Mouse (Mus musculus): Measurements from ENCODE around the gene Fndc3b.
"Not testable (repeated sequence)": the region's sequence is repeated elsewhere in the genome, so short reads cannot be mapped to it uniquely, and the experiment has no call there.

Gene Fndc3b

DNA sequence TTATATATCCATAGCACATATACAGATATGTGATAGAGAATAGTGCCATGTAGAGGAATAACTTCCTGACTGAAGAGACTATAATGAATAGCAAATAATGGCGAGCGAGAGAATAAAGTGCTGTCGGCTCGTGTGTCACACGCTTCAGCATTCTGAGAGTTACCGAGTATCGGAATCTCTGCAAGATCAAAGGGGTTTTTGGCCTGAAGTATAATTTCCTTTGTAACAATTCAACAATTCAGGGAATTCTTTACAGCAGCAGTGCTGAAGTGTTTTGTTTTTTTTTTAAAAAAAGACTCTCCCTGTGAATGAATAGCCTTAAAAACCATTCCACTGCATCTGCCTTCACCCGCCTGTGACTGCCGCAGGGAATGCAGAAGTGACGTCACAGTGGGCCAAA lies 294.3 kb downstream of the Fndc3b start:
- DNase-seq (ENCODE audit: low spot score in 2 of 2), result no peak

DNA sequence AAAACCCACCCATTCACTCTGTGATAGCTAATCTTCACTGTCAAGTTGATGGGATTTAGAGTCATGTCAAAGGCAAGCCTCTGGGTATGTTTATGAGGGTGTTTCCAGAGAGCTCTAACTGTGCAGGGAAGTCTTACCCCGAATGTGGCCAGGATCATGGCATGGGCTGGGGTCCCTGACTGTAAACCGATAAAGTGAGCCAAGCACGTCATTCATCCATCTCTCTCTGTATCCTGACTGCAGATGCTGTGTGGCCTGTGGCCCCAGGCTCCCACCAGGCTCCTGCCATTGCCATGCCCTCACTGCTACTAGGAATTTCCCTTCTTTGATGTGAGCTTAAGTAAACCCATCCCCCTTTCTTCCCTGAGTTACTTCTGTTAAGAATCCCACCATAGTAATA lies 297.5 kb downstream of the Fndc3b start:
- no peak for DNase-seq (ENCODE audit: low spot score in 2 of 2)

DNA sequence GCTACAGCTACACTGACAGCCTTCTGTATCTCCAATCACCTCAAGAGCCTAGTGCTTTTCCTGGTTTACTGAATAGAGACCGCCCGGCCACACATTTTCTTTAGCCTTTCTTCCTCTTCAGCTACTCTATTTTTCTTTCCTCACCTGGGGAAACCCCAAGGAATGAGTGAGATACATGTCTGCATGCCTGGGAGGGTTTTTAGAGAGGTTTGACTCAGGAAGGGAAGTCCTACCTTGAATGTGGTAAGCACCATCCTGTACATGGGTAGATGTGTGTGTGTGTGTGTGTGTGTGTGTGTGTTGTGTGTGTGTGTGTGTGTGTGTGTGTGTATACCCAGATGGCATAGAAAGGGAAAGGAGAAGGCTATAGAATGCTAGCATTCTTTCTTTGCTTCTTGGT lies 299.8 kb downstream of the Fndc3b start:
- no peak for DNase-seq (ENCODE audit: low spot score in 2 of 2)

DNA sequence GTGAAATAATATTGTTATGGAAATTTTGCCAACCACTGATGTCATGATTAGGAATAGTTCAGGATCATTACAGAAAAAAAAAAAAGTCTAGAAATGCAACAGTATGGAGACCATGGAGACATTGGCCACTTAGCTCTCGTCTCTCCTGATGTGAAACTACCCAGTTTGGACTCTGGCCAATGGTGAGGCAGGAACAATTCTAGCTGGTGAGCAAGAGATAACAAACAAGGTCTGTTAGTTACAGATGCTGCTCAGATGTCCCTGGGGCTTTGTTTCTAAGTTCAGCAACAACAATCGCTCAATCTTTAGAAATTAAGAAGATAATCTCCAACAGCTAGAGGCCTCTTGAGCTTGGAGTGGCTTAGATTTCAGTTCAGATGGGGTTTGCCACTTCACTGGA lies 302.5 kb downstream of the Fndc3b start:
- DNase-seq (ENCODE audit: low spot score in 2 of 2), result no peak

DNA sequence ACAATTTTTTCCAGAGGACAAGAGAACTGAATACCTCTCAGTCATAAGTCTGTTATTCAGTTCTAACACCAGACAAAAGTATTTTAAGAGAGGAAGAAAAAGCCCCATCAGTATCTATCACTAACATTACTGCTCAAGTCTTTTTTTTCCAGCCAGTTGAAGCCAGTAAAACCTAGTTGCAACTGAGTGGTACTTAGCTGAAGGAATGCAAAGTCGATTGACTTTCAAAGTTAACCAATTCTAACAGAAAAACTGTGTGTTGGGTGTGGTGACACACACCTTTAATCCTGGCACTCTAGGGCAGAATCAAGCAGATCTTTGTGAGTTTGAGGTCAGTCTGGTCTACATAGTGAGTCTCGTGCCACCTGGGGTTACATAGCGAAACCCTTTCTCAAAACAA lies 304.7 kb downstream of the Fndc3b start:
- DNase-seq (ENCODE audit: low spot score in 2 of 2), result no peak

DNA sequence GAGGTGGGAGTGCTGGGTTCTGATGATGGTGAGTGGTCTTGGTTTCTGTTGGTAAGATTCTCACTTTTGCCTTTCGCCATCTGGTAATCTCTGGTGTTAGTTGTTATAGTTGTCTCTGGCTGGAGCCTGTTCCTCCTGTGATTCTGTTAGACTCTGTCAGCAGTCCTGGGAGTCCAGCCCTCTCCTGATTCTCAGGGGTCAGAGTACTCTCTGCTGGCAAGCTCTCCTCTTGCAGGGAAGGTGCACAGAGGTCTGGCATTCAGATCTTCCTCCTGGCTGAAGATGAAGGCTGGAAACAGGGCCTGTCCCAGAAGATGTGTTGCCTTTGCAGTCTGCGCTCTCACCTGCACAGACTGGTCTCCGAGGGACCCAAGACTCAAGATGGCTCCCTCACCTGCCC lies 310.1 kb downstream of the Fndc3b start:
- DNase-seq (ENCODE audit: low spot score in 2 of 2), result not testable (repeated sequence)

DNA sequence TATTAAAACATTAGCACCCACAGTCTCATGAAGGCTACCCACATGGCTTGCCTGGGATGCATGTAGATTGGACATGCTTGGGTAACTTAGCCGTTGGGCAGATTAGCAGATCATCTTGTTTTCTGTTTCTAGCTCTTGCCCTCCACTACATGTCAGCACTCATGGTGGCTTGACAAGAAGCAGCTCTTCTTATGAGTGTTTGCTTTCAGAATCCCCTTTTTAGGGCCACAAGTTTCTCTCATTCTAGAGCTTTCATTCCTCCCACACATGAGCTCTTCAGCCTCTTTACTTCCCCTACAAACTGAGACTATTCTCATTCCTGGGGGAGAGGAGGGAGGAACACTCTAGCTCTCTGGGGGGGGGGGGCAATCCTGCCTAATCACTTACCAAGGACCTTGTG lies 321.2 kb downstream of the Fndc3b start:
- no peak for DNase-seq (ENCODE audit: low spot score in 2 of 2)

DNA sequence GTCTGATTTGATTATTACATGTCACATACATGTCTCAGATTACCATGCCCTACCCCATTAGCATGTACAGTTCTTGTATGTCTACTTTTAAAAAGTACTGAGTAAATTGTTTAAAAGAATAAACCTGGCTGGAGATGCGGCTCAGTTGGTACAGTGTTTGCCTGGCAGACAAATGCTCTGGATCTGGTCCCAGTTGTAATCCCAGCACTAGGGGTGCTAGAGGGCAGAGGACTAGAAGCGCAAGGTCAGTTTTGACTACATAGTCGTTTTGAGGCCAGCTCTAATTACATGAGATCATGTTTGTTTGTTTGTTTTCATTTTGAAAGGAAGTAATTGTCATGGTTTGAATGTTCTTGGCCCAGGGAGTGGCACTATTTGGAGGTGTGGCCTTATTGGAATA lies 326.3 kb downstream of the Fndc3b start:
- no peak for DNase-seq (ENCODE audit: low spot score in 2 of 2)

DNA sequence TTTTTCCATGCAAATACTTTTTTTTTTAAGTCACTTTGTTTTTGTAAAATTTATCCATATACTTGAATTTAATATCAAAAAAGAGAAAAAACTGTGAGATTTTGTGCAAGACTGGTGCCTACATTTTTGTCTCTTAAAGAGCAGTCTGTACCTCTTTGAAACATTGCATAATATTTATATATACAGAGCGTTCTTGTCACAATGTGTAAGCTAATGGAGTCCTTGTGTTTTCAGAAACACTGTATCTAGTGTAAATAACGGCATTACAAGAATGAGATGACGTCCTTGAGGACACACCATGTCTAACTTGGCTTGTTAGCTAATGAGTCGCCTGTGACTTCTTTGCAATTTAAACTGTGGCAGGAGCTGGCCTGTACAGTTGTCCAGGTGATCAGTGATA lies 333.2 kb downstream of the Fndc3b start:
- DNase-seq (ENCODE audit: low spot score in 2 of 2), result no peak

DNA sequence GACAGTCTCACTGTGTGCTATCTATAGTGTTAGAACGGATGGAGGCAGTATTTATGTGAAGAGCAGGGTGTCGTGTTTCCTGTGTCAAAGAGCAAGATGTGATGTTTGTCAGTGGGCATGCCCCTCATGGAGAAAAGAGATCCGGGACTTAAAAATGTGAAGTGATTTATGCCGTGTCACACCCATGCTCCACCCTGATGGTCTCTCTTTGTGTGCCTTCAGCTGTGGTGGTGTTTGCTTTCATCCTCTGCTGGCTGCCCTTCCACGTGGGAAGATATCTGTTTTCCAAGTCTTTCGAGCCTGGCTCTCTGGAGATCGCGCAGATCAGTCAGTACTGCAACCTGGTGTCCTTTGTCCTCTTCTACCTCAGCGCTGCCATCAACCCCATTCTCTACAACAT lies 336.7 kb downstream of the Fndc3b start:
- no peak for DNase-seq (ENCODE audit: low spot score in 2 of 2)

DNA sequence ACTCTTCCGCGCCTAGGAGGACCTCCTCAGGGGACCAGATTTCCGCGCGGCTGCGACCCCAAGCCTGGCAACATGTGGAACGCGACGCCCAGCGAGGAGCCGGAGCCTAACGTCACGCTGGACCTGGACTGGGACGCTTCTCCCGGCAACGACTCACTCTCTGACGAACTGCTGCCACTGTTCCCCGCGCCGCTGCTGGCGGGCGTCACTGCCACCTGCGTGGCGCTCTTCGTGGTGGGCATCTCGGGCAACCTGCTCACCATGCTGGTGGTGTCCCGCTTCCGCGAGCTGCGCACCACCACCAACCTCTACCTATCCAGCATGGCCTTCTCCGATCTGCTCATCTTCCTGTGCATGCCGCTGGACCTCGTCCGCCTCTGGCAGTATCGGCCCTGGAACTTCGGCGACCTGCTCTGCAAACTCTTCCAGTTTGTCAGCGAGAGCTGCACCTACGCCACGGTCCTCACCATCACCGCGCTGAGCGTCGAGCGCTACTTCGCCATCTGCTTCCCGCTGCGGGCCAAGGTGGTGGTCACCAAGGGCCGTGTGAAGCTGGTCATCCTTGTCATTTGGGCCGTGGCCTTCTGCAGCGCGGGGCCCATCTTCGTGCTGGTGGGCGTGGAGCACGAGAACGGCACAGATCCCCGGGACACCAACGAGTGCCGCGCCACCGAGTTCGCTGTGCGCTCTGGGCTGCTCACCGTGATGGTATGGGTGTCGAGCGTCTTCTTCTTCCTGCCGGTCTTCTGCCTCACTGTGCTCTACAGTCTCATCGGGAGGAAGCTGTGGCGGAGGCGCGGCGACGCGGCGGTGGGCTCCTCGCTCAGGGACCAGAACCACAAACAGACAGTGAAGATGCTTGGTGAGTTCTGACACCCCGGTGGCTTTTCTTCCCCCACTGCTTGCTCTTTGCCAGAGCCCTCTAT lies 339.1 kb downstream of the Fndc3b start:
- DNase-seq (ENCODE audit: low spot score in 2 of 2), result no peak

DNA sequence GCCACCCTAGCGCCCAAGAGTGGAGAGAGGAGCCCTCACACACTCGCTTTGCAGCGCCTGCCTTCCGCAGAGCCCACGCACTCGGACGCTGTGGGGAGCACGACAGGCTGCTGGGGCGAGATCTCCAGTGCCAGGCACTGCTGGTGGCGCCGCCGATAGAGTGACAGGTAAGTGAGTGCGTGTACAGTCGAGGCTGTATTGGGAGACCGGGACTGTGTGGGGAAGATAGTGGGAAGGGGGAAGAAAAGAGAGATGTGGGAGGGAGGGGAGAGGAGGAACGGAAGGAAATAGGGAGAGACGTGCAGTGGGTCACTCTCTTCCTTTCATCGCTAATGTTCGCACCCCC lies 339.9 kb downstream of the Fndc3b start, which contains the start of gene Ghsr:
Gene Ghsr, plus strand, starts transcription at position 76 of the 346 bp plus-strand sequence.
- no peak for DNase-seq (ENCODE audit: low spot score in 2 of 2)

DNA sequence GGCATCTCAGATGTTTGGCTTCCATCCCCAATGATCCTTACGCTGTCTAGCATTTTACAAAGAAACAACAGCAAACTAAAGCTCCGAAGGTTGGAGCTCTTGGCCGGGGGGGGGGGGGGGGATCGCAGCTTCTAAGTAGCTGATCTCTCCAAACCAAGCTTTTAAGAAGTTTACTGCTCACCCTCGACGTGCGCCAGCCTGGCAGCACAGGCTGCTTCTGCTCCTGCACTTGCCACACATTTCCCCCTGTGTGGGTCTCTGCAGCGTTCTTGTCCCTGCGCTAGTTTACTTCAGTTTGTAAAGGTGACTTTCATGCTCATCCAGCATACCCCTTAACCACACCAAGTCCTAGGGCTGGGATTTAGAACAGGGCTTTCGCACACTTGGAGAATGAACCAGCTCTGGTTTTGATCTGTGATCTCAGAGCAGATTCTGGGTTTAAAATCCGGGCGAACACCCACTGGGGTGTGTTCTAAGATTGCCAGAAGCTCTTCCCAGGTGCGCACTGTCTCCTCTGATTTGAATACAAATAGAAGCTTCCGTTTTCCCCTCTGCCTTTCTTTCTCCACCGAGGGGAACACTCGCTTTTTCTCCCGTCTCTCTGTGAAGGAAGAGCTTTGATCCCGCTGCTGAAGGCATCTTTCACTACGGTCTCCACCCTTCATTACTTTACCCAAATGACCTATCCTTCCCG lies 340.4 kb downstream of the Fndc3b start:
- no peak for DNase-seq (ENCODE audit: low spot score in 2 of 2)

DNA sequence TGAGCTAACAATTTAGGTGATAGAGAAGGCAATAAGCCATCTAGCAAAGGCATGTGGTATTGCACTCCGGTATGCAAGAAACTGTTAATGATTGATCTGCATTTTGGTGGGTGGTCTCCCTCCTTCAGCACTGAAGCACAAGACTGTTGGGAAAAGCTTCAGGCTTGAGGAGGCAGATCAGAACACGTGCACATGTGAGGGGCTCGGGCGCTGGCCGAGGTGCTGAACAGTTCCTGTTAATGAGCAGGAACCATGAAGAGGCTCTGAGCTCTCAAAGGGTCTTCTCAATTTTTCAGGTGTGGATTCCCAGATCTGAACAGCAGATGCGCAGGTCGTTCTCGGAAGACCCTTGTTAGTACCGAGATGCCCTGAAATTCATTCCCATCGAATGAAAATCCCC lies 341.0 kb downstream of the Fndc3b start:
- peak in 1 of 2 experiments; percentile 2 for DNase-seq (ENCODE audit: low spot score in 2 of 2)
